Mouse (Mus musculus) liver, embryonic 12.5 days (tissue): Measurements from ENCODE around the gene Pex12. TPM values are rescaled to one million over a fixed set of nuclear protein-coding genes. Genes with fewer than 3 reads are reported as not detected.

Experiments
- ATAC-seq: fragments of 200-750 bp; cut with Nextera tagmentation; 2 replicates; pipeline ENCODE4 v1.8.0; 2017; ENCODE audit warnings: moderate number of reproducible peaks, mild to moderate bottlenecking, moderate library complexity
- H3K27ac ChIP-seq: fragments of 300-500 bp; sonication (generic); 2 replicates; pipeline ENCODE4 v1.5.1; 2016; ENCODE audit warnings: mild to moderate bottlenecking
- H3K27me3 ChIP-seq: fragments of 300-500 bp; sonication (generic); replicated peaks from 2 replicates; pipeline ENCODE4 v1.6.1; 2016; ENCODE audit warnings: mild to moderate bottlenecking, moderate library complexity
- H3K36me3 ChIP-seq: fragments of 300-500 bp; sonication (generic); 2 replicates; pipeline ENCODE4 v1.6.1; 2016; ENCODE audit warnings: mild to moderate bottlenecking, moderate library complexity
- H3K4me1 ChIP-seq: fragments of 300-500 bp; sonication (generic); 2 replicates; pipeline ENCODE4 v1.6.1; 2016
- H3K4me2 ChIP-seq: fragments of 300-500 bp; sonication (generic); 2 replicates; pipeline ENCODE4 v1.6.1; 2016; ENCODE audit warnings: mild to moderate bottlenecking, moderate library complexity
- H3K4me3 ChIP-seq: fragments of 300-500 bp; sonication (generic); 2 replicates; pipeline ENCODE4 v1.5.1; 2016; ENCODE audit warnings: mild to moderate bottlenecking, moderate library complexity
- H3K9ac ChIP-seq: fragments of 300-500 bp; sonication (generic); 2 replicates; pipeline ENCODE4 v1.6.1; 2016; ENCODE audit warnings: mild to moderate bottlenecking, moderate library complexity
- H3K9me3 ChIP-seq: fragments of 300-500 bp; sonication (generic); replicated peaks from 2 replicates; pipeline ENCODE4 v1.6.1; 2016; ENCODE audit warnings: mild to moderate bottlenecking, moderate library complexity
- WGBS: fragments of 180-500 bp; shearing (Covaris S2); methylation state at CpG from one replicate; pipeline ENCODE4 v1.1.7; 2016; ENCODE audit not compliant: insufficient replicate concordance; 5-methylcytosine and 5-hydroxymethylcytosine counted together
- polyA plus RNA-seq: library from polyadenylated mRNA; unstranded; fragments of >200 nt; fragmentation: Nextera tagmentation; extraction: Ambion mirVana; gene quantifications from 2 replicates; pipeline ENCODE4 v1.2.1, GENCODE M21; 2016

The Pex12 gene
- polyA plus RNA-seq, 1 experiment from 2014 or later = 8.2 TPM

- peaks cover 64% of the 10 kb centered on the region for H3K4me1 ChIP-seq
- peaks cover 16% of the 10 kb centered on the region for H3K36me3 ChIP-seq
- 58% methylated on average over 2 of the region's 2 CpGs for WGBS
Measured at GRCm38 (mm10) chr11:83301431-83301831, 955 bp downstream of the Pex12 start.

GRCm38 (mm10) chr11:83299724-83300123, 2.7 kb downstream of the Pex12 start:
- H3K4me3 ChIP-seq = peak overlapping the region; percentile 74; the same call in 1 of the 2 replicates
- peak overlapping the region; percentile 74 for H3K4me2 ChIP-seq
- H3K36me3 ChIP-seq = peaks cover 33% of the 10 kb centered on the region
- H3K27ac ChIP-seq = no peak overlapping the region
- no peaks in the 10 kb centered on the region for H3K27me3 ChIP-seq
- no peak for ATAC-seq
- H3K4me1 ChIP-seq = peaks cover 68% of the 10 kb centered on the region
- WGBS = 91% methylated on average over 9 of the region's 9 CpGs
- H3K9me3 ChIP-seq = no peaks in the 10 kb centered on the region
- no peak overlapping the region for H3K9ac ChIP-seq

More at GRCm38 (mm10) chr11:83301431-83301831, 955 bp downstream of the Pex12 start:
- peak overlapping the region; percentile 72 for H3K4me2 ChIP-seq
- H3K9me3 ChIP-seq = no peaks in the 10 kb centered on the region
- H3K27ac ChIP-seq = peak overlapping the region; percentile 95; the same call in 1 of the 2 replicates
- no peaks in the 10 kb centered on the region for H3K27me3 ChIP-seq
- 0 out of 2 replicates have a peak overlapping the region, but pooled peaks have one; percentile 88 for H3K9ac ChIP-seq
- H3K4me3 ChIP-seq = peak overlapping the region; percentile 73
- ATAC-seq = no peak

GRCm38 (mm10) chr11:83298225-83299195, 3.9 kb downstream of the Pex12 start, which contains the start of gene Ap2b1:
TSS of gene Ap2b1 (plus strand) at chr11:83299024.
- peaks cover 44% of the 10 kb centered on the region for H3K36me3 ChIP-seq
- H3K9ac ChIP-seq = peak within 1 kb of the TSS; percentile 86
- no peaks in the 10 kb centered on the region for H3K9me3 ChIP-seq
- H3K4me1 ChIP-seq = peaks cover 65% of the 10 kb centered on the region
- H3K4me2 ChIP-seq = peak within 1 kb of the TSS; percentile 74
- ATAC-seq = peak; percentile 91
- peak within 1 kb of the TSS; percentile 74 for H3K4me3 ChIP-seq
- peak within 1 kb of the TSS; percentile 93 for H3K27ac ChIP-seq
- no peaks in the 10 kb centered on the region for H3K27me3 ChIP-seq
- 2% methylated on average over 56 of the region's 56 CpGs for WGBS

GRCm38 (mm10) chr11:83297816-83298215, 4.6 kb downstream of the Pex12 start:
- Histone ChIP-seq H3K4me1 (peaks cover 66% of the 10 kb centered on the region), H3K9me3 (no peaks in the 10 kb centered on the region), H3K36me3 (peaks cover 45% of the 10 kb centered on the region), H3K4me3 (peak overlapping the region; percentile 74), H3K27me3 (no peaks in the 10 kb centered on the region), H3K4me2 (peak overlapping the region; percentile 74), H3K27ac (peak overlapping the region; percentile 93), H3K9ac (peak overlapping the region; percentile 86)
- WGBS = 38% methylated on average over 6 of the region's 6 CpGs
- ATAC-seq = no peak

GRCm38 (mm10) chr11:83294133-83294532, 8.3 kb downstream of the Pex12 start:
- Histone ChIP-seq H3K9ac (peak overlapping the region; percentile 58; the same call in 1 of the 2 replicates), H3K36me3 (peaks cover 41% of the 10 kb centered on the region), H3K27ac (no peak overlapping the region), H3K4me1 (peaks cover 69% of the 10 kb centered on the region), H3K9me3 (no peaks in the 10 kb centered on the region), H3K27me3 (no peaks in the 10 kb centered on the region), H3K4me3 (peak overlapping the region; percentile 78), H3K4me2 (peak overlapping the region; percentile 80)
- no peak for ATAC-seq
- WGBS = 94% methylated on average over 2 of the region's 2 CpGs

- ATAC-seq = no peak
- peak overlapping the region; percentile 86 for H3K27ac ChIP-seq
- WGBS = 86% methylated on average over 1 of the region's 1 CpGs
Measured at GRCm38 (mm10) chr11:83293182-83293581, 9.2 kb downstream of the Pex12 start.

GRCm38 (mm10) chr11:83292251-83292587, 10.2 kb downstream of the Pex12 start:
- H3K9me3 ChIP-seq = no peaks in the 10 kb centered on the region
- H3K4me3 ChIP-seq = peak overlapping the region; percentile 78
- H3K4me1 ChIP-seq = peaks cover 69% of the 10 kb centered on the region
- peak overlapping the region; percentile 80 for H3K4me2 ChIP-seq
- peak overlapping the region; percentile 86 for H3K27ac ChIP-seq
- peak overlapping the region; percentile 82 for H3K9ac ChIP-seq
- 1% methylated on average over 5 of the region's 5 CpGs for WGBS
- peaks cover 38% of the 10 kb centered on the region for H3K36me3 ChIP-seq
- no peak for ATAC-seq
- peaks cover 4% of the 10 kb centered on the region; the same call in 1 of the 2 replicates for H3K27me3 ChIP-seq

More at GRCm38 (mm10) chr11:83293182-83293581, 9.2 kb downstream of the Pex12 start:
- H3K4me2 ChIP-seq = peak overlapping the region; percentile 80
- H3K36me3 ChIP-seq = peaks cover 41% of the 10 kb centered on the region
- peaks cover 72% of the 10 kb centered on the region for H3K4me1 ChIP-seq
- peak overlapping the region; percentile 78 for H3K4me3 ChIP-seq
- H3K27me3 ChIP-seq = no peaks in the 10 kb centered on the region
- H3K9me3 ChIP-seq = no peaks in the 10 kb centered on the region
- peak overlapping the region; percentile 82 for H3K9ac ChIP-seq

- H3K4me3 ChIP-seq = peak overlapping the region; percentile 78
- H3K9ac ChIP-seq = peak overlapping the region; percentile 82
- H3K9me3 ChIP-seq = no peaks in the 10 kb centered on the region
- peaks cover 31% of the 10 kb centered on the region for H3K36me3 ChIP-seq
- peak; percentile 93 for ATAC-seq
- peaks cover 4% of the 10 kb centered on the region; the same call in 1 of the 2 replicates for H3K27me3 ChIP-seq
- peak overlapping the region; percentile 86 for H3K27ac ChIP-seq
- under 1% methylated on average over 38 of the region's 38 CpGs for WGBS
- peaks cover 68% of the 10 kb centered on the region for H3K4me1 ChIP-seq
- peak overlapping the region; percentile 80 for H3K4me2 ChIP-seq
Measured at GRCm38 (mm10) chr11:83291375-83292250, 10.8 kb downstream of the Pex12 start.

- ATAC-seq = no peak
- no peaks in the 10 kb centered on the region for H3K9me3 ChIP-seq
- whole genome bisulfite sequencing = 68% methylated on average over 2 of the region's 2 CpGs
- no peak overlapping the region for H3K4me3 ChIP-seq
- H3K27me3 ChIP-seq = peaks cover 4% of the 10 kb centered on the region; the same call in 1 of the 2 replicates
- H3K4me2 ChIP-seq = no peak overlapping the region
- peak overlapping the region; percentile 40; the same call in 1 of the 2 replicates for H3K27ac ChIP-seq
- peaks cover 12% of the 10 kb centered on the region for H3K36me3 ChIP-seq
- H3K9ac ChIP-seq = no peak overlapping the region; the same call in 1 of the 2 replicates
- peaks cover 72% of the 10 kb centered on the region for H3K4me1 ChIP-seq
Measured at GRCm38 (mm10) chr11:83289633-83290032, 12.8 kb downstream of the Pex12 start.

GRCm38 (mm10) chr11:83289036-83289435, 13.3 kb downstream of the Pex12 start:
- Histone ChIP-seq H3K9ac (no peak overlapping the region), H3K27me3 (peaks cover 4% of the 10 kb centered on the region; the same call in 1 of the 2 replicates), H3K4me3 (no peak overlapping the region), H3K27ac (no peak overlapping the region), H3K4me2 (no peak overlapping the region), H3K4me1 (peaks cover 74% of the 10 kb centered on the region), H3K9me3 (no peaks in the 10 kb centered on the region), H3K36me3 (peaks cover 7% of the 10 kb centered on the region)
- no peak for ATAC-seq
- WGBS = 89% methylated on average over 5 of the region's 5 CpGs

GRCm38 (mm10) chr11:83286566-83286965, 15.8 kb downstream of the Pex12 start, which contains the start of gene Slfn14:
TSS of gene Slfn14 (minus strand) at chr11:83286726.
- peak; percentile 93 for ATAC-seq
- Histone ChIP-seq H3K4me2 (peak within 1 kb of the TSS; percentile 63), H3K9ac (peak within 1 kb of the TSS; percentile 73), H3K27me3 (peaks cover 27% of the 10 kb centered on the region), H3K36me3 (peaks cover 19% of the 10 kb centered on the region; the same call in 1 of the 2 replicates), H3K4me3 (peak within 1 kb of the TSS; percentile 62), H3K4me1 (peaks cover 65% of the 10 kb centered on the region), H3K9me3 (no peaks in the 10 kb centered on the region), H3K27ac (peak within 1 kb of the TSS; percentile 96)
- 17% methylated on average over 1 of the region's 1 CpGs for WGBS
